Mouse (Mus musculus): ENCODE data around the gene Spire2. TPM values are rescaled to one million over a fixed set of nuclear protein-coding genes. Genes with fewer than 3 reads are reported as not detected.

Spire2 gene
- polyA plus RNA-seq, 1 experiment from 2014 or later: 3.4 TPM

Other genes starting within 250 kb of the Spire2 start
- 1,311 and 1,540 TPM in 2 replicates for gene Rpl13, start 230.4 kb upstream of the Spire2 start, polyA plus RNA-seq (2015; fragmentation: Nextera tagmentation; extraction: Ambion mirVana)
- 6.5 and 6.9 TPM in 2 replicates for gene Cpne7, start 215.3 kb upstream of the Spire2 start, polyA plus RNA-seq (2015; fragmentation: Nextera tagmentation; extraction: Ambion mirVana)
- 47.8 and 50.7 TPM in 2 replicates for gene Sult5a1, start 174.4 kb upstream of the Spire2 start, polyA plus RNA-seq (2015; fragmentation: Nextera tagmentation; extraction: Ambion mirVana)
- gene Dpep1, start 146.5 kb upstream of the Spire2 start, polyA plus RNA-seq (2015; fragmentation: Nextera tagmentation; extraction: Ambion mirVana): 14.3 and 18.6 TPM in 2 replicates
- 165 TPM in 2 replicates for gene Chmp1a, start 120.0 kb upstream of the Spire2 start, polyA plus RNA-seq (2015; fragmentation: Nextera tagmentation; extraction: Ambion mirVana)
- 6.9 and 9.8 TPM in 2 replicates for gene Spata33, start 119.9 kb upstream of the Spire2 start, polyA plus RNA-seq (2015; fragmentation: Nextera tagmentation; extraction: Ambion mirVana)
- 36.2 and 38.3 TPM in 2 replicates for gene Cdk10, start 107.9 kb upstream of the Spire2 start, polyA plus RNA-seq (2015; fragmentation: Nextera tagmentation; extraction: Ambion mirVana)
- gene Spata2l, start 96.5 kb upstream of the Spire2 start, polyA plus RNA-seq (2015; fragmentation: Nextera tagmentation; extraction: Ambion mirVana): 5.7 and 6.8 TPM in 2 replicates
- 26.3 and 28.7 TPM in 2 replicates for gene Zfp276, start 78.5 kb upstream of the Spire2 start, polyA plus RNA-seq (2015; fragmentation: Nextera tagmentation; extraction: Ambion mirVana)
- 28.0 and 31.4 TPM in 2 replicates for gene Vps9d1, start 78.4 kb upstream of the Spire2 start, polyA plus RNA-seq (2015; fragmentation: Nextera tagmentation; extraction: Ambion mirVana)
- gene Fanca, start 14.1 kb upstream of the Spire2 start, polyA plus RNA-seq (2015; fragmentation: Nextera tagmentation; extraction: Ambion mirVana): 21.0 and 25.4 TPM in 2 replicates
- gene Tcf25, start 41.0 kb downstream of the Spire2 start, polyA plus RNA-seq (2015; fragmentation: Nextera tagmentation; extraction: Ambion mirVana): 174 and 176 TPM in 2 replicates
- gene Mc1r, start 74.4 kb downstream of the Spire2 start, polyA plus RNA-seq (2015; fragmentation: Nextera tagmentation; extraction: Ambion mirVana): 0.38 and 0.47 TPM in 2 replicates
- gene Tubb3, start 78.7 kb downstream of the Spire2 start, polyA plus RNA-seq (2015; fragmentation: Nextera tagmentation; extraction: Ambion mirVana): 43.1 and 48.1 TPM in 2 replicates
- 40.4 and 40.5 TPM in 2 replicates for gene Def8, start 90.8 kb downstream of the Spire2 start, polyA plus RNA-seq (2015; fragmentation: Nextera tagmentation; extraction: Ambion mirVana)
- 50.5 and 55.8 TPM in 2 replicates for gene Afg3l1, start 145.2 kb downstream of the Spire2 start, polyA plus RNA-seq (2015; fragmentation: Nextera tagmentation; extraction: Ambion mirVana)
- 10.0 and 11.2 TPM in 2 replicates for gene Dbndd1, start 182.8 kb downstream of the Spire2 start, polyA plus RNA-seq (2015; fragmentation: Nextera tagmentation; extraction: Ambion mirVana)
- 33.8 and 36.7 TPM in 2 replicates for gene Gas8, start 186.1 kb downstream of the Spire2 start, polyA plus RNA-seq (2015; fragmentation: Nextera tagmentation; extraction: Ambion mirVana)

All from embryonic facial prominence, embryonic 15.5 days (tissue).